Mouse (Mus musculus) midbrain, embryonic 16.5 days (tissue): ENCODE results near the gene Dlgap5. TPM values are rescaled to one million over a fixed set of nuclear protein-coding genes. Genes with fewer than 3 reads are reported as not detected.

Experiments used
- ATAC-seq: fragments of 200-750 bp; cut with Nextera tagmentation; 2 replicates; pipeline ENCODE4 v1.8.0; 2017; ENCODE audit warnings: moderate TSS enrichment
- H3K27ac ChIP-seq: fragments of 300-500 bp; sonication (generic); 2 replicates; pipeline ENCODE4 v1.5.1; 2014; ENCODE audit warnings: mild to moderate bottlenecking, low read length, mixed read lengths
- H3K27me3 ChIP-seq: fragments of 300-500 bp; sonication (generic); 2 replicates; pipeline ENCODE4 v1.6.1; 2014; ENCODE audit warnings: low read depth, low read length, mixed read lengths; ENCODE audit not compliant: control insufficient read depth, insufficient read depth
- H3K36me3 ChIP-seq: fragments of 300-500 bp; sonication (generic); 2 replicates; pipeline ENCODE4 v1.6.1; 2014; ENCODE audit warnings: mild to moderate bottlenecking, low read length, moderate library complexity, mixed read lengths; ENCODE audit not compliant: control insufficient read depth, insufficient read depth
- H3K4me1 ChIP-seq: fragments of 300-500 bp; sonication (generic); 2 replicates; pipeline ENCODE4 v1.6.1; 2014; ENCODE audit warnings: mild to moderate bottlenecking, low read length, mixed read lengths; ENCODE audit not compliant: control insufficient read depth, insufficient read depth
- H3K4me2 ChIP-seq: fragments of 300-500 bp; sonication (generic); 2 replicates; pipeline ENCODE4 v1.6.1; 2014; ENCODE audit warnings: mild to moderate bottlenecking, low read length, mixed read lengths
- H3K4me3 ChIP-seq: fragments of 300-500 bp; sonication (generic); 2 replicates; pipeline ENCODE4 v1.5.1; 2014; ENCODE audit warnings: low read depth, mild to moderate bottlenecking, low read length, moderate library complexity, mixed read lengths
- H3K9ac ChIP-seq: fragments of 300-500 bp; sonication (generic); 2 replicates; pipeline ENCODE4 v1.6.1; 2014; ENCODE audit warnings: low read depth, low read length, mixed read lengths
- H3K9me3 ChIP-seq: fragments of 300-500 bp; sonication (generic); replicated peaks from 2 replicates; pipeline ENCODE4 v1.6.1; 2014; ENCODE audit warnings: mild to moderate bottlenecking, low read length, mixed read lengths; ENCODE audit not compliant: control insufficient read depth, poor library complexity, severe bottlenecking
- WGBS: fragments of 180-500 bp; shearing (Covaris S2); extraction: QIAGEN DNeasy Blood & Tissue Kit; methylation state at CpG from one replicate; pipeline ENCODE4 v1.1.7; 2014; 5-methylcytosine and 5-hydroxymethylcytosine counted together
- polyA plus RNA-seq: library from polyadenylated mRNA; unstranded; fragments of >200 nt; fragmentation: Nextera tagmentation; extraction: Ambion mirVana; gene quantifications from 2 replicates; pipeline ENCODE4 v1.2.1, GENCODE M21; 2015

Gene Dlgap5
- polyA plus RNA-seq, 1 experiment from 2014 or later: 3.8 TPM

GRCm38 (mm10) chr14:47364742-47365449 lies 53.3 kb downstream of the Dlgap5 start:
- peaks cover 8% of the 10 kb centered on the region for H3K4me1 ChIP-seq
- no peak overlapping the region for H3K9ac ChIP-seq
- peak overlapping the region; percentile 38 for H3K4me2 ChIP-seq
- no peaks in the 10 kb centered on the region for H3K9me3 ChIP-seq
- H3K4me3 ChIP-seq: no peak overlapping the region
- no peak for ATAC-seq
- WGBS: 48% methylated on average over 21 of the region's 21 CpGs
- no peaks in the 10 kb centered on the region for H3K36me3 ChIP-seq
- H3K27me3 ChIP-seq: no peaks in the 10 kb centered on the region
- no peak overlapping the region for H3K27ac ChIP-seq

- H3K9me3 ChIP-seq: no peaks in the 10 kb centered on the region
- H3K36me3 ChIP-seq: no peaks in the 10 kb centered on the region
- H3K4me1 ChIP-seq: peaks cover 3% of the 10 kb centered on the region; the same call in 1 of the 2 replicates
- 87% methylated on average over 9 of the region's 9 CpGs for WGBS
- no peak overlapping the region for H3K27ac ChIP-seq
- H3K4me2 ChIP-seq: no peak overlapping the region
- H3K27me3 ChIP-seq: no peaks in the 10 kb centered on the region
- no peak overlapping the region for H3K4me3 ChIP-seq
- no peak overlapping the region for H3K9ac ChIP-seq
- no peak for ATAC-seq
Observed at GRCm38 (mm10) chr14:47361899-47362298, 56.3 kb downstream of the Dlgap5 start.

- H3K9me3 ChIP-seq: no peaks in the 10 kb centered on the region
- H3K27me3 ChIP-seq: no peaks in the 10 kb centered on the region
- no peak overlapping the region for H3K9ac ChIP-seq
- WGBS: 92% methylated on average over 2 of the region's 2 CpGs
- H3K4me1 ChIP-seq: peaks cover 2% of the 10 kb centered on the region; the same call in 1 of the 2 replicates
- ATAC-seq: no peak
- H3K4me3 ChIP-seq: no peak overlapping the region
- H3K36me3 ChIP-seq: no peaks in the 10 kb centered on the region
- H3K27ac ChIP-seq: no peak overlapping the region
- H3K4me2 ChIP-seq: no peak overlapping the region
Observed at GRCm38 (mm10) chr14:47361418-47361817, 56.8 kb downstream of the Dlgap5 start.

- H3K27me3 ChIP-seq: no peaks in the 10 kb centered on the region
- H3K4me3 ChIP-seq: no peak overlapping the region
- H3K9ac ChIP-seq: no peak overlapping the region
- H3K4me2 ChIP-seq: no peak overlapping the region
- H3K9me3 ChIP-seq: no peaks in the 10 kb centered on the region
- H3K36me3 ChIP-seq: no peaks in the 10 kb centered on the region
- no peak overlapping the region for H3K27ac ChIP-seq
- no peak for ATAC-seq
- no peaks in the 10 kb centered on the region for H3K4me1 ChIP-seq
- 73% methylated on average over 3 of the region's 3 CpGs for WGBS
Observed at GRCm38 (mm10) chr14:47359610-47360009, 58.6 kb downstream of the Dlgap5 start.

- no peaks in the 10 kb centered on the region for H3K27me3 ChIP-seq
- no peak overlapping the region for H3K4me3 ChIP-seq
- ATAC-seq: no peak
- no peaks in the 10 kb centered on the region for H3K36me3 ChIP-seq
- no peaks in the 10 kb centered on the region for H3K4me1 ChIP-seq
- WGBS: 86% methylated on average over 3 of the region's 3 CpGs
- no peak overlapping the region for H3K9ac ChIP-seq
- H3K4me2 ChIP-seq: no peak overlapping the region
- H3K27ac ChIP-seq: no peak overlapping the region
- H3K9me3 ChIP-seq: no peaks in the 10 kb centered on the region
Observed at GRCm38 (mm10) chr14:47356622-47357021, 61.6 kb downstream of the Dlgap5 start.

- no peak for ATAC-seq
- H3K4me2 ChIP-seq: no peak overlapping the region
- no peak overlapping the region for H3K27ac ChIP-seq
- no peaks in the 10 kb centered on the region for H3K9me3 ChIP-seq
- no peaks in the 10 kb centered on the region for H3K4me1 ChIP-seq
- WGBS: 76% methylated on average over 5 of the region's 5 CpGs
- H3K9ac ChIP-seq: no peak overlapping the region
- no peaks in the 10 kb centered on the region for H3K36me3 ChIP-seq
- H3K4me3 ChIP-seq: no peak overlapping the region
- no peaks in the 10 kb centered on the region for H3K27me3 ChIP-seq
Observed at GRCm38 (mm10) chr14:47354948-47355347, 63.3 kb downstream of the Dlgap5 start.

- no peak overlapping the region for H3K27ac ChIP-seq
- no peaks in the 10 kb centered on the region for H3K27me3 ChIP-seq
- H3K4me2 ChIP-seq: no peak overlapping the region
- H3K4me3 ChIP-seq: no peak overlapping the region
- no peak for ATAC-seq
- H3K9ac ChIP-seq: no peak overlapping the region
- H3K4me1 ChIP-seq: no peaks in the 10 kb centered on the region
- H3K9me3 ChIP-seq: no peaks in the 10 kb centered on the region
- H3K36me3 ChIP-seq: no peaks in the 10 kb centered on the region
- 64% methylated on average over 8 of the region's 8 CpGs for WGBS
Observed at GRCm38 (mm10) chr14:47354111-47354577, 64.1 kb downstream of the Dlgap5 start.

- no peaks in the 10 kb centered on the region for H3K27me3 ChIP-seq
- whole genome bisulfite sequencing: 83% methylated on average over 4 of the region's 4 CpGs
Observed at GRCm38 (mm10) chr14:47353240-47353639, 65.0 kb downstream of the Dlgap5 start.

GRCm38 (mm10) chr14:47352272-47352671 lies 65.9 kb downstream of the Dlgap5 start:
- Histone ChIP-seq H3K4me2 (no peak overlapping the region), H3K9ac (no peak overlapping the region), H3K27me3 (no peaks in the 10 kb centered on the region), H3K36me3 (no peaks in the 10 kb centered on the region), H3K4me3 (no peak overlapping the region), H3K27ac (no peak overlapping the region), H3K4me1 (no peaks in the 10 kb centered on the region), H3K9me3 (no peaks in the 10 kb centered on the region)
- 95% methylated on average over 10 of the region's 10 CpGs for WGBS
- ATAC-seq: no peak

More at GRCm38 (mm10) chr14:47353240-47353639, 65.0 kb downstream of the Dlgap5 start:
- Histone ChIP-seq H3K4me2 (no peak overlapping the region), H3K4me1 (no peaks in the 10 kb centered on the region), H3K9ac (no peak overlapping the region), H3K9me3 (no peaks in the 10 kb centered on the region), H3K27ac (no peak overlapping the region), H3K4me3 (no peak overlapping the region), H3K36me3 (no peaks in the 10 kb centered on the region)
- no peak for ATAC-seq
